Mouse (Mus musculus) thymus, adult 2 months (tissue): Measurements from ENCODE around the gene Aldh3a2.

ENCODE experiments used
- CTCF ChIP-seq: fragments of 200-500 bp; IDR thresholded peaks from 2 replicates; pipeline ENCODE4 v1.5.1; 2012; ENCODE audit warnings: mild to moderate bottlenecking, control low read depth, low read length, moderate library complexity, borderline replicate concordance; ENCODE audit not compliant: control insufficient read depth, poor library complexity, insufficient read depth; ENCODE audit errors: extremely low read depth
- POLR2A ChIP-seq: fragments of 200-500 bp; IDR thresholded peaks from 2 replicates; pipeline ENCODE4 v1.6.1; 2012; ENCODE audit warnings: mild to moderate bottlenecking, low read length, control low read depth, moderate library complexity; ENCODE audit not compliant: control insufficient read depth, poor library complexity, insufficient read depth; ENCODE audit errors: extremely low read depth

GRCm38 (mm10) chr11:61295556-61295955 is 28.3 kb upstream of the Aldh3a2 start:
- TF ChIP-seq CTCF (no peak), POLR2A (no peak)
